Mouse (Mus musculus): ENCODE results near the gene Chd5.

DNA sequence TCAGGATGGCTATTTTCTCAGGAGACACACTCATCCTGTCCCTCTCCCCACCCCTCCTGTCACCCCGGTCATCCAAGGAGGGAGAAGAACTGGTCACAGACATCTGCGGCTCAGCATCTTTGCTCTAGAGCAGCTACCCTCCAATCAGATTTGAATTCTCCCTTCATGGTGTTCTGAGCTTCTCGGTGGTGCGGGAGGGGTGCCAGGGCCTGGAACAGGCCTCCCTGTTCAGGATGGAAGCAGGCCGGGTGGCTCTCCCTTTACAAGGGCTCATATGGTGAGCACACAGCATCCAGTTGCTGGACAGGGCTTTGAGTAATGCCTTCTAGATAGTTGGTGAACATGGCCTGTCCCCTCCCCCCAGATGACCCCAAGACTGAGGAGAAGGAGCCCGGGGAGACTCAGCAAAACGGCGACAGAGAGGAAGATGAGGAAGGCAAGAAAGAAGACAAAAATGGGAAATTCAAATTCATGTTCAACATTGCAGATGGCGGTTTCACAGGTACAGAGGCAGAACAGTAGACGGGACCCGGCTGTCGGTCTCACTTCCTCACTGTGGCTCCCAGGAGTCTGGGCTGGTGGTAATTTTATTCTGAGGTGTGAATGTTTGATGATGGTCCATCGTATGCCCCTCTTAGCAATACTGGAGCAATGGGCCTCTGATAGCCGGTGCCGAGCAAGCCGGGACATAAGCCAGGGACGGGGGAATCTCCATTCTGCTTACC is 44.2 kb downstream of the Chd5 start:
- TF ChIP-seq POLR2A (IDR thresholded peaks at IDR 0.05; ENCODE audit: extremely low read depth, insufficient read depth, low read length) (no peak), CTCF (IDR thresholded peaks at IDR 0.05; ENCODE audit: extremely low read depth, insufficient read depth, low read length) (no peak)
